Mouse (Mus musculus) heart, adult 11 months (tissue): ENCODE results near the gene Stk38l.

ENCODE experiments used
- DNase-seq: peaks from one replicate; pipeline ENCODE4 v3.0.0; 2022

Gene Stk38l

DNA sequence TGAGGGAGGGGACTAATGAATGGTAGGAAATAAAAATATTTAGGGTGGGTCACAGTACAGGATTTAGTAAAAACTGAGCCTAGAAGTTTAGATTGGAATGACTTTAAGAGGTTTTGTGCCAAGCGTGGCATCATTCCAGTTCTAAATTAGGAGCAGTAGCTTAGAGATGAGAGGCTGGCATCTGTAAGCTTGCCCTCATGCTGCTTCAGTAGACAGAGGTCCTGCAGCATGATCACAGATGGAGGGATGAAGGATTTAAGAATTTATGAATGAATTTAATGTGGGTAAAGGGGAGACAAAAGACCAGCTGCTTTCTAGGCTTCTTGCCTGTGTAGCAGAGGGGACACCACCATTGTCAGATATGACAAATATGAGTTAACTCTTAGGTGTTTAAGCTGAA lies 14.1 kb downstream of the Stk38l start:
- peak; percentile 77 for DNase-seq

DNA sequence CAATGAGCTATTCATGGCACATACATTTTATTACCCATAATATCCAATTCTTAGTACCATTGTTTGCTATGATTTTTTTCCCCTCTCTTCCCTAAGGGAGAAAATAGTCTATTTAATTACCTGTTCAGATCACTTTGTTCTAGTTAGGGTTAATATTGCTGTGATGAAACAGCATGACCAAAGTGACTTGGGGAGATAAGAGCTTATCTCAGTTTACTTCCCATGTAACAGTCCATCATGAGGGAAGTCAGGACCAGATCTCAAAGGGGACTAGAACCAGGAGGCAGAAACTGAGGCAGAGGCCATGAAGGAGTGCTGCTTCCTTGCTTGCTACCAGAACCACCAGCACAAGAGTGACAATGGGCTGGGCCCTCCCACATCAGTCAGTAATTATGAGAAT lies 15.9 kb downstream of the Stk38l start:
- peak; percentile 16 for DNase-seq

DNA sequence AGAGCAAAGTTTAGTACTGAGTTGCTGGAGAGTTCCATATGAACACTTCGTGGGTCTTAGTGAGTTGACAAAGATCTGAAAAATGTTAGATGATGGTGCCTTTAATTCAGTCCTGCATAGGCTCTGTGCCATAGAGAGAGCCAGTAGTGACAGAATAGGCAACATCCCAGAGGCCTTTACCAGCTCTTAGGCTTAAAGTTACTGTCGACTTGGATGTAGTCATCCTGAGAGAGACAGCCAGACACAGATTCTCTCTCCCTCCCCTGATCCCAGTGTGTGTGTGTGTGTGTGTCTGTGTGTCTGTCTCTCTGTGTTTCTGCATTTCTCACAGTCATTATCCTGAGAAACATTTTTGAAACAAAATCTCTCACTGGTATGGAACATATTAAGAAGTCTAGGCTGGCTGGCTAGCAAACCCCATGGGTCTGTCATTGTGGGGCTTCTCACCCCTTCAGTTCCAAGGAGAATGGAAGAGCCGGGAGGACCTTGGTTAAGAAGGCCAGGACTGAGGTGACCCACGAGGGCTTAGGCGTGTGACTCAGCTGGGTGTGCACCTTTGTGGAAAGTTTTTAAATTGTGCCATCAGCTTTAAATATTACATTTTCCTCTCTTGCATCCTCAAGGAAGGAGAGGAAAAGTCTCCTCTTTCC lies 17.3 kb downstream of the Stk38l start:
- peak; percentile 42 for DNase-seq

DNA sequence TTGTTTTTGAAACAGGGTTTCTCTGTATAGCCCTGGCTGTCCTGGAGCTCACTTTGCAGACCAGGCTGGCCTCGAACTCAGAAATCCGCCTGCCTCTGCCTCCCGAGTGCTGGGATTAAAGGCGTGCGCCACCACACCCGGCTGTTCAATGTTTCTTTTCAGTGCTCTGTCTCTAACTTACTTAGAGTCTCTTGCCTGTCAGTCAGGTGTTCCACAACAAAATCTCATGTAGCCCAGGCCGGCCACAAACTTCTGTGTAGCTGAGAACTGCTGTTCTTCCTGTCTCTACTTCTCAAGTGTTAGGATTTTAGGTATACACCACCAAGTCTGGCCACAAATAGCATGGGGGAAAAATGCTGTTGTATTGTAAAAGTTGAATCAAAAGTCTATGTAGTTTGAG lies 19.5 kb downstream of the Stk38l start:
- DNase-seq = peak; percentile 55

DNA sequence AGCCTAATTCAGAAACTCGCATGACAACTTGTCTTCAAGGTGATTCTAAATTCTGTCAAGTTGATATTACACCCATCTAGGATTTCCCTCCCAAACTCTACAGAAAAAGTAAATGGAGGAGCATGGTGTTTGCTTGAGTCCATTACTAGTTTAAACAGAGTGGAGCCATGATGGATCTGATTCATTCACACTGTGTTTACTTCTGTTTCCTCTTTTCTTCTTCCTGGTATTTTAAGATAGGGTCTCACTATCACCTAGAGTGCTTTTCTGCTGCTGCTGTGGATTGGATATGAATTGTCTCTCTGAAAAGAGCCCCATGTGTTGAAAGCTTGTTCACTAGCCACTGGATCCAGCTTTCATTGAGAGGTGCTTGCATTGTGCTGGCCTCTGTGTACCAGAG lies 20.4 kb downstream of the Stk38l start:
- DNase-seq = no peak

DNA sequence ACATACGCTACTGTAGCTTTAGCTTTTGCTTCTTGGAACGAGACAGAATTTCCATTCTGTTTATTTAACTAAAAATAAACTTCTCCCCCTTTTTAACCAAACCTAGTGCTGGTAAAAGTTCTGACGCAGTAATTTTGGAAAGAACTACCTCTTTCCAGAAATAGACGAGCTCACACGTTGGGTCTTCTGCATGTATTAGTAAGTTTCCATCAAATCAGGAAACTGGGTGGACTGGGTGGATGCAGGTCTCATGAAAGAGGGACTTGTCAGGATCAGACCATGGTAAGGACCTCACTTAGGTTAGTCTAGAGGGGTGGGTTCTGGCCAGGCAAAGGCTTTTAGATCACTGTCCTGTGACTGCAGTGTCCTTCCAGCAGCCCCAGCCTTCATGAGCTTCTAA lies 21.8 kb downstream of the Stk38l start:
- DNase-seq = peak; percentile 86

DNA sequence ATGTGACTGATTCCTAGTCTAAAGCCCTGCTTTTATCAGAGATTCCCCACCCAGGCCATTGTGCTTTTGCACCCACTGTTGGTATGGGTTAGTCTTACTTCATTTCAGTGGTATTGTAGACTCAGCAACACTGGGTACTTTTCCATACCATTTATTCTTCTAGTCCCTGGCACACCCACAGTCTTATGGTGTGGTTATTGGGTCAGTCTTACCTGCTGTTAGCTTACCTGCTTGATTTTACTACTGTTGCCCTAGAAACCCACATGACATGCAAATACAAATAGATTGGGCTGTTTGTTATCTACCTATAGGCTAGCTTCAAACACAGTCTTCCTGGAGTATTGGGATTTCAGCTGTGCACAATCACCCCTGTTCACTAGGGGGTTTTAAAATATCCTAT lies 22.3 kb downstream of the Stk38l start:
- no peak for DNase-seq

DNA sequence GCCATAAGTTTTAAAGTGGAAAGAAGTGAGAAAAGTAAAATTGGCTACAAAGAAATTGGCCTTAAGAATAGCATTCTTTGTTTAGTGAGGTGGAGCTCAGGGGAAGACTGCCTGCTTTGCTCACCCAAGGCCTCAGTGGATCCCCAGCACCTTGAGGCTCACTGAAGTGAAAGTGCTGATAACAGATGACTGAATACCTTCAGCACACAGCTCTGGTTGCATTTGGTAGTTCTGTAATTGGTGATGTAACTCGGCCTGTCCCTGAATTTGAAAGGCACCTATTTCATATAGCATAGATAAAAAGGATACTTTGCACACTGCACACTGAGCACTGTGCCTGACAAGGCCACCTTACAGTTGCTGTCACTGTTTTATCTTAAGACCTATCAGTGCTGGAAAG lies 23.5 kb downstream of the Stk38l start:
- DNase-seq = peak; percentile 79

DNA sequence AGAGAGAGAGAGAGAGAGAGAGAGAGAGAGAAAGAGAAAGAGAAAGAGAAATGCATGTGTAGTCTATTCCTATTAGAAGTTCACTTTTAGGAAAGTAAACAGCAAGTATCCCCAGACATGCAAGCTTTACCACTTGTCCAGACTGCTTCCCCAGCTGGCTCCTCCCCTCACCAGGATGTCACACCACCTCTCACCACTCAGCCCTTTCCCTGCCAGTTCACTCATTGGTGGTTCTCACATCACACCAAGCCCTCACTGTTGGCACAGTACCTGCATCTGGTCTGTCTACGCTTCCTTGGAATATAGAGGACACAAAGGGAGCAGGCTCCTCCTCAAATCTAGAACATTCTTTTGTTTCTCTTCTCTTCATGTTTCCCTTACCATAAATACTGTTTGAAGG lies 26.9 kb downstream of the Stk38l start:
- DNase-seq = peak; percentile 92

DNA sequence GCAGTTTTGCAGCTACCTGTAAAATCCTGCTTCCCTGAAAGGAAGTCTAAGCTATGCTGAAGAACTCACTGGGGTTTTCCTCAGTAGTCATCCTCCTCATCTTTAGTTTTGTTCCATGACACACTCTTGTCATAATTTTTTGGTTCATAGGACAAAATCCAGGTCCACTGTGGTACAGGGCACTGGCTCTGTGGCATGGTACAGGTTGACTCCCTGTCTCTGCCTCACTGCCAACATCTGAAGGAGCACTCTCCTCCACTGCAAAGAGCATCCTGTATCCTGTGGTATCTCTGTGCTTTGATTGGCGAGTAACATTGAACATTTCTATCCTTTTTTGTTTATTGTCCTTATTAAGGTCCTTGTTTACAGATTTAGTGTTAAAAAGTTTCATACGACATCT lies 27.4 kb downstream of the Stk38l start:
- DNase-seq = peak; percentile 55

DNA sequence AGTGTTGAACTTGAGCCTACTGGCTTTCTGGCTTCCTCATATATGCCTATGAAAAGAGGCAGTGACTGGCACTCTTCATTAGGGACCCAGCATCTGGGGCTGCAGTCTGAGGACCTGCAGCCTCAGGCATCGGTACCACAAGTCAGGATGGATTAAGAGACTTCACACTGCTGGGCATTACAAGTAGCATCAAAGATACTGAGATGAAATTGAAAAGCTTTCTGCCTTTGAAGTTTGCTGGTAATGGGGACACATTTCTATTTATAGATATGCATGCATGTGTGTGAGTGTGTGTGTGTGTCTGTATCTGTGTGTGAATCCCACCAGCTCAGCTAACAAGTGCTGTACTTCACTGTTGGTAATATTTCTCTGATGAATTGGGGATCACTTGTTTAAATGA lies 27.8 kb downstream of the Stk38l start:
- DNase-seq = peak; percentile 36

DNA sequence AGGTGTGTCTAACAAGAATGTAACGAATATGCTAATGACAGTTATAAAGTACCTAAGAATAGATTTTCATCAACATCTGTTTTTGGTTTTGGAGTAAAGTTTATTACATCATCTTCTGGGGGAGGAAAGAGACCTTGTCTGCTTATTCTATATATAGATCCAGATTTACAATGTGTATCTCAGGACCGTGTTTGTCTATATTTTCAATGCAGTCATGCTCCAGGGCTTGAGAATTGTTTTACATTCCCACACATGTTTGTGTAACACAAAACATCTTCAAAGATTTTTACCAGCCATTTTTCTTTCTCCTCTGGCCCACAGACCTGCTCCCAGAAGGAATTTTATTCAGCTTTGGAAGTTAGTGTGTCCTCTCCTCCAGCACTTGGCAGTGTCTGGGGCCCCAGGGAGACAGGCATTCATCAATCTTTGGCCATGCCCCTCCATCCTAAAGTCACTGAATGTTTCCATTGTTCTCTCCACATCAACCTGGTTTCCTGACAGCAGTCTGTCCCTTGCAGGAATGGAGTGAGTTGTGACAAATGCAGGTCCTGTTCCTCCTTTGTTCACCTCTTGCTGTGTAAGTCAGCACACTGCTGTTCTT lies 28.9 kb downstream of the Stk38l start:
- DNase-seq = peak; percentile 65

DNA sequence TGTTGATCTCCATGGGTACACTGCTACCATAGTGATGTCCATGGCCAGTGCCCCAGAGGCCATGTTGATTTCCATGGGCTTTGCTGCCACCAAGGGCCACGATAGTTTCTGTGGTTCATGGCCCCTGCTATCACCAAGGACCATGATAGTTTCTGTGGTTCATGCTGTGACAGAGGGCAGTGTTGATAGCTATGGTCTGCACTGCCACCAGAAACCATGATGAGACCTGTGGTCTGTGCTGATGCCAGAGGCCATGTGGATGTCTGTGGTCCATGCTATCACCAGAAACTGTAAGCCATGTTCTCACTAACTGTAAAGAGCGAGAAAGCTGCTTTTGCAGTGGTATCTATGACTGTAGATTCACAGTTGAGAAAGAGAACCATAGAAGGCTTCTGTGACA lies 30.3 kb downstream of the Stk38l start:
- no peak for DNase-seq

DNA sequence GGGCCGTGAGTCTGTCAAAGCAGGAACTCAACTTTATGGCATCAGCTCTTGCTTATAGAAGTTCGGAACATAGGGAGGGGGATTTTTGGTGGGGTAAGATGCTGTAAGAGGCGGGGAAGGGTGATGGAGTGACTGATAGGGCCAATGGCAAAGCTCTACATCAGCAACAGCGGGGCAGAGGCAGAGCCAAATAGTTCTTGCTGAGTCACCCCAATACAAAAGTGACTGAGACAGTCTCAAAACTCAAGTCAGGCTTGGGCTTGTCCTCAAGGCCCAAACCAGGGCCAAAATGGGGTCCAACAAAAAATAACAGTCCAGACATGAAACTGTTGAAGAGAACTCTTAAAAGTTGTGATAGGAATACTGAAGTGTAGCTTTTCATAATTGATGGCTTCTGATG lies 30.9 kb downstream of the Stk38l start:
- no peak for DNase-seq

DNA sequence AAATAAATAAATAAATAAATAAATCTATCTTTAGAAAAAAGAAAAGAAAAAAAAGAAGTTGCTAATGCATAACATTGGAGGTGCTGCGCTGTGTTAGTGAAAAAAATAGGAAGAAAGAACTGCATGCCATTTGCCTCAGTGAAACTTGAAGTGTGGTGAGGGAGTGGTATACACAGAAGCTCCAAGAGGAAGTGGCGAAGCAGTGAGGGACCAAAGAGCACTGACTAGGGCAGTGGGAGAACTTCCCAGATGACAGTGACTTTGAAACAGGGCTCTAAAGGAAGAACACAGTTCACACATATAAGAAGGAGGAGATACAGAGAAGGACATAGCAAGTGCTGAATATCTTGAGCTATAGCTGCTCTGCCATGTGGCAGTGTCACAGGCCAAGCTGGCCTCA lies 34.2 kb downstream of the Stk38l start:
- DNase-seq = no peak

DNA sequence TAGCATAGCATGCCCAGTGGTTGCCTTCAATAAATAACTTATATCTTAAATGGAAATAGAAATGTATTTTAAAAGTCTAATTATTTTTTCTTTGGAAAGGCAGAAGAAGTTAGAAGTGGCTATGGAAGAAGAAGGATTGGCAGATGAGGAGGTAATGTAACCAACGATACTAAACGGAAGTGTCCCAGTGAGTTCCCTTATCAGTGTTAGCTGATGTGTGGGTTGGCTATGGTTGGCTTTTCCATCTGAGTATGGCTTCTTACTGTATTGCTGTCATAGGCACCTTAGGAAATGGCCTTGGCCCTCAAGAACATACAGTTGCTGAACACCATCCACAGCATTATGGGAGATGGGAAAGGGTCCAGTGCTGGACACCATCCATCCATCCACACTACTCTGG lies 35.2 kb downstream of the Stk38l start:
- no peak for DNase-seq

DNA sequence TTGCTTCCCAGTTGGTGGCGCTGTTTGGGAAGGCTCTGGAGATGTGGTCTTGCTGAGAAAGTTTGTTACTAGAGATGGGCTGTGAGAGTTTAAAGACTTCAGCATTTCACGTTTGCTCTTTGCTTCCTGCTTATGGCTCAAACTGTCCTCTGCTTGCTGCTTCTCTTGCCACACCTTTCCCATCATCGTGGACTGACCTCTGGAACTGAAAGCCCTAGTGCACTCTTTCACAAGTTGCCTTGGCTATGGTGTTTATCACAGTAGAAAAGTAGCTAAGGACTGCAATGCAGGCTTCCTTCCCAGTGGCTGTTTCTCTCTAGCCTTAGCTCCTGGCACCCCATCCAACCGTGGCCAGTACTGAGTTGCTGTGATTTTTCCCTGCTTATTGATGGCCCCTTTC lies 35.9 kb downstream of the Stk38l start:
- peak; percentile 49 for DNase-seq

DNA sequence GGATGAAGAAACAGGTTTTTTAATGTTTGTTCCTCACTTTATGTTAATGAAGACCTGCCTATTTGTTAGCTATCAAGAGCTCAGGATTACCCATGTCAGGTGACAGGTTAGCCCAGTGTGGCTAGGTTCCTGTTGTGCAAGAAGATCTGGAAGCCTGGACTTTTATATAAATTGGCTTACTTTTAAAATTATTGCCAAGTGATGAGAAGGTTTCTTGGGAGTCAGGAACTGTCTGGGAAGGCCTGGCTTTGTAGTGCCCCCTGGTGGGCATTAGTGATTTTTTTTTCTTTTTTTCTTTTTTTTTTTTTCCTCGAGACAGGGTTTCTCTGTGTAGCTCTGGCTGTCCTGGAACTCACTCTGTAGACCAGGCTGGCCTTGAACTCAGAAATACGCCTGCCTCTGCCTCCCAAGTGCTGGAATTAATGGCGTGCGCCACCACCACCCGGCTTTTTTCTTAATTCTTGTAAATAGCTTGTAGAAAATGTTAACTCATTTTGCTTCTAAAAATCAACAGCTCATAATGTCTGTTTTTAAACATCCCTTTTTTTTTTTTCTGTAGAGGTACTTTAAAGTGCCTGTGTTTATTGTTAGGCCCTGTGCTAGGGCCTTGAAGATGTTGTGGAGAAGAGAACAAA lies 37.6 kb downstream of the Stk38l start:
- peak; percentile 29 for DNase-seq

DNA sequence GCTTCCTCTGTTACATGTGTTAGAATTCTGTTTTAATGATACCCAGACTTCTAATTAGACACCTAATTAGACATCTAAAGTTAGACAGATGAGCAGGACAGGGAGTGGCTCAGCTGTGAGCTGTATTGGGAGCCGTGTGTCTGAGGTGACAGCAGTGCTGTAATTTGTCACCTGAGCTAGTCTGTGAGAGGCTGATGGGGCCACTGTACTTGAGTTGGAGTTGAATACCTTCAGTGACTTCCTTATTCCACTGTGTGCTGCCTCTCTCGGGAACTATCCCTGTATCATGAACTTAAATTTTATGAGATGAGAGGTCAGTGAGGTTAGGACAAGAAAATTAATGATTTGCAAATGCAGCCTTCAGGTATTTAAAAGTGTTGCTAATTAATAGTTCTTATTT lies 39.8 kb downstream of the Stk38l start:
- peak; percentile 69 for DNase-seq

DNA sequence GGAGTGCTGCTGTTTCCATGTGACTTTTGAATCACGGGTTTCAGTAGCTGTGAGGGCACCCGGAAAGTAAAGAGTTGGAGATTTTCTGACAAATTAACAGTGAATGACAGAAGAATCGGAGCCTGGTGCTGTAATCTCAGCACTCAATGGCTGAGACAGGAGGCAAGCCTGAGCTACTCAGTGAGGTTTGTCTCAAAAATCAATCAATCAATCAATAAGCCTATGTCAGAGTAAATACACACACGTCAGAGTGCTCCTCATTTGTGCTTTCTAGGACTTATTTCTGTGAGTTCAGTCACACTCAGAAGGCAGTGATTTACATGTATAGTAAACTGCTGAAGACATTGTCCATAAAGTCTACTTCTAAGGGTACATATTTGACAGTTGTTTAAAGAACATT lies 40.5 kb downstream of the Stk38l start:
- DNase-seq = peak; percentile 36

DNA sequence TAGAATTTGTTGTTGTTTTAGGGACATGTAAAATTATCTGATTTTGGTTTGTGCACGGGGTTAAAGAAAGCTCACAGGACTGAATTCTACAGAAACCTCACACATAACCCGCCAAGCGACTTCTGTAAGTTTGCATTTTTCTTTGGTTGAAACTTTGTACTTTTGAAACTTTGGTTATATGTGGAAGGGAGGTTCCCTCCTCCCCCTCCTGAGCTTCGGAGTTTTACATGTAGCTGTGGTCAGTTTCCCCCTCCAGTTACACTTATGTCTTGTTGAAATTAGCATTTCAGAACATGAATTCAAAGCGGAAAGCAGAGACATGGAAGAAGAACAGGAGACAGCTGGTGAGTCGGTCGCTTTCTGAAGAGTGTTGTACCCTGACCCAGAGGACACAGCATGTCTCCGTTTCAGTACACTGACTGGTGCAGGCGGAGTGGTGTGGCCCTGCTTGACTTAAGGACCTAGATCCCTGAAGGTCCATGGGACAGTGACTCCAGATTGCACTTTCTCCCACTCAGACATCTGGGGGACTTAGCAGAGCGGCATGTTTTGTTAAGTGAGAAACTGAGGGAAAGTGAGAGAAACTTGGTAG lies 44.1 kb downstream of the Stk38l start:
- peak; percentile 37 for DNase-seq

DNA sequence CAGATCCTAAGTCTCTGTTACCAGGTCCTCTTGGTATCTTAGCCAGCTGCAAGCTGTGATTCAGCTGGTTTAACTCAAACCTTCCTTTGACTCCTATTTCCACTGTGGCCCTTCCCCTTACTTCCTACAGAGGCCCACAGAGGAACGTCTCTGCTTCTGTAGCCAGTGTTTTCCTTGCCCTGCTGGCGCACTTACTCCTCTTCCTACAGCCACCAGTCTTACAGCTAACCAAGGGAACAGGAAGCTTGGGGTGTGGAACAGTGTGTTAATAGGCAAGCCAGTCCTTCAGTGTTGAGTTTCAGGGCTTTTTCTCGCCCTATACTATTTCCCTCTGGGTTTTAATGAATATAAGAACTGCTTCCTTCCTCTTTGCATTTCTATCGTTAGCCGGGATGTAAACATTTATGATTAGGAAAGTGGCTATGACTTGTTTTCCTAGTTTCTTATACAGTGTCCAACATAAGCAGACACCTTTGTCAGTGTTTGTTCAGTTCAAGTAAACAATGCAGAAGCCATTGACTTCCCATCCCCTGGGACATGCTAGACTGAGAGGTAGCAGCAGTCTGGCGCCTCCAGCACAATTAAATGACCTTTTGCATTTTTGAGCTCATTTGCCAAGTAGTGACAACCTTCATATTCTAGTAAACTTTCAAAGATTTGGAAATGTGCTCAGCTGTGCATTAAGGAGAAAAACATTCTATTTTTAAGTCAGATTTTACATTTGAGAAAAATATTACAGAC lies 45.4 kb downstream of the Stk38l start:
- DNase-seq = peak; percentile 96

DNA sequence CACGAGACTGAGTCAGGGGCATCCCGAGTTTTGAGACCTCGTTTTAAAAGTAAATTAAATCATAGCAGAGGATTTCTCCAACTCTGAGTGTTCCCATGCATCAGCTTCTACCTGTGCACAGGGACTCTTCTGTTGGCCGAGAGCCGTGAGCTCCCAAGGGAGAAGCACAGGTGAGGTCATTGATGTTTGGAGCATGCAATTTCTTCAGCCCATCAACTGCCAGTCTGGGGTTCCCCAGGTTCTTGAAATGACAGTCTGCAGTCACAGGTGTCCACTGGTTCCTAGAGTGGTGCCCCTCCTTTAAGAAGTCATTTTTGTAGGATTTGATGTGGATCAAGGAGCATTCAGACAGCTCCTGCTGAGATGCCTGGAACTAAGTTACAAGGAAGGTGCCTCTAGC lies 46.0 kb downstream of the Stk38l start:
- peak; percentile 52 for DNase-seq

DNA sequence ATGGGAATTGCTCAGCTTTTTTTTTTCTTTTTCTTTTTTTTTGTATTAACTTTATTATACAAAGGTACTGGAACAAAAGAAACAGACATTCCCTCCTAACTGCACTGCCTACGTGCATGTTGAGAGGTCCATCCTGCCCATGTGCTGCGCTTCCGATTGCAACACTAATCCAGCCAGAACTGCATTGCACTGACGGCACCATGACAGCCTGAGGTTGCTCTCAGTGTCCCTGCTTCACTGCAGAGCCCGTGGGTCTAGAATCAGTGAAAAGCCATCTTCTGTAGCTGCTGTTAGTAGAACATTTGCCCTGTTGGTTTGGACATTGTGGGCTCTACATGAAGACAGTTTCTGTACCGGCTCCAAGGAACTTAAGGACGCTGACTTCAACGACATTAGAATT lies 51.1 kb downstream of the Stk38l start:
- peak; percentile 63 for DNase-seq
